Mouse (Mus musculus) lung, embryonic 14.5 days (tissue): Measurements from ENCODE around the gene Selplg. TPM values are rescaled to one million over a fixed set of nuclear protein-coding genes. Genes with fewer than 3 reads are reported as not detected.

Source experiments
- ATAC-seq: fragments of 200-750 bp; cut with Nextera tagmentation; 2 replicates; pipeline ENCODE4 v1.8.0; 2017; ENCODE audit warnings: mild to moderate bottlenecking, moderate TSS enrichment, moderate library complexity; ENCODE audit not compliant: insufficient read depth
- DNase-seq: peaks from one replicate; pipeline ENCODE4 v3.0.0-alpha.2; 2015
- H3K27ac ChIP-seq: fragments of 300-500 bp; sonication (generic); 2 replicates; pipeline ENCODE4 v1.5.1; 2014; ENCODE audit warnings: low read depth, mild to moderate bottlenecking, moderate library complexity
- H3K27me3 ChIP-seq: fragments of 300-500 bp; sonication (generic); 2 replicates; pipeline ENCODE4 v1.6.1; 2014; ENCODE audit warnings: low read length, control low read depth; ENCODE audit not compliant: insufficient read depth
- H3K36me3 ChIP-seq: fragments of 300-500 bp; sonication (generic); 2 replicates; pipeline ENCODE4 v1.6.1; 2014; ENCODE audit warnings: control low read depth; ENCODE audit not compliant: insufficient read depth
- H3K4me1 ChIP-seq: fragments of 300-500 bp; sonication (generic); 2 replicates; pipeline ENCODE4 v1.6.1; 2014; ENCODE audit warnings: antibody characterized with exemption, control low read depth; ENCODE audit not compliant: insufficient read depth
- H3K4me2 ChIP-seq: fragments of 300-500 bp; sonication (generic); 2 replicates; pipeline ENCODE4 v1.6.1; 2014; ENCODE audit warnings: mild to moderate bottlenecking
- H3K4me3 ChIP-seq: fragments of 300-500 bp; sonication (generic); 2 replicates; pipeline ENCODE4 v1.5.1; 2014; ENCODE audit warnings: low read depth, low read length
- H3K9ac ChIP-seq: fragments of 300-500 bp; sonication (generic); 2 replicates; pipeline ENCODE4 v1.6.1; 2014
- H3K9me3 ChIP-seq: fragments of 300-500 bp; sonication (generic); 2 replicates; pipeline ENCODE4 v1.6.1; 2016; ENCODE audit warnings: low read depth, low read length, control low read depth
- CTCF ChIP-seq: IDR thresholded peaks from 2 replicates; pipeline ENCODE4 v1.5.1; 2016; ENCODE audit warnings: antibody characterized with exemption, low read depth
- WGBS: fragments of 180-500 bp; shearing (Covaris S2); extraction: QIAGEN DNeasy Blood & Tissue Kit; methylation state at CpG from one replicate; pipeline ENCODE4 v1.1.7; 2014; 5-methylcytosine and 5-hydroxymethylcytosine counted together
- polyA plus RNA-seq: library from polyadenylated mRNA; unstranded; fragments of >200 nt; fragmentation: Nextera tagmentation; extraction: Ambion mirVana; gene quantifications from 2 replicates; pipeline ENCODE4 v1.2.1, GENCODE M21; 2014

Gene Selplg
- 2.9 and 3.4 TPM in 2 replicates for polyA plus RNA-seq

GRCm38 (mm10) chr5:113832490-113832901 lies at the start of gene Selplg:
Selplg (minus strand) TSS chr5:113832644.
- Histone ChIP-seq H3K4me3 (no peak within 1 kb of the TSS), H3K4me2 (no peak within 1 kb of the TSS), H3K9me3 (no peaks in the 10 kb centered on the region), H3K9ac (no peak within 1 kb of the TSS), H3K4me1 (no peaks in the 10 kb centered on the region), H3K27me3 (no peaks in the 10 kb centered on the region), H3K27ac (no peak within 1 kb of the TSS), H3K36me3 (no peaks in the 10 kb centered on the region)
- TF ChIP-seq CTCF, result no peak
- no peak for ATAC-seq
- DNase-seq, result no peak
- WGBS, result 33% methylated on average over 8 of the region's 8 CpGs

DNA sequence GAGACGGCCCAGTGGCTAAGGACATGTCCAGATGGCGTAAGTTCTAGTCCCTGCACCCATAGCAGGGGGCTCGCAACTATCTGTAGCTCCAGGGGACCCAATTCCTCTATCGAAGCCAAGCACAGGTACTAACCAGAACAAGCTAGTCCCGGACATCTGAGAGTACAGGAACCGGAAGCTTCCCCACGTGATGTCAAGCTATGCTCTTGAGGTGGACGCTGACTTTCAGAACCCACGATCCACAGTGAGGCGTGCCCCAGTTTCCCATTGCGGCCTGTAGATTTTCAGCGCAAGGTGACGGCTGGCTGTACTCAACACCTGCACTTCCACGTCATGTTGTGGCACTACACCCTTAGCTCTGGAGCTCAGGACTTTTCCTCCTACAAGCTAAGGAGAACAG lies 48.7 kb upstream of the Selplg start:
- peaks cover 23% of the 10 kb centered on the region for H3K4me1 ChIP-seq
- no peaks in the 10 kb centered on the region for H3K9me3 ChIP-seq
- 93% methylated on average over 14 of the region's 14 CpGs for WGBS
- ATAC-seq, result no peak
- H3K36me3 ChIP-seq, result peaks cover 47% of the 10 kb centered on the region
- H3K27me3 ChIP-seq, result no peaks in the 10 kb centered on the region
- no peak overlapping the region for H3K9ac ChIP-seq
- no peak for DNase-seq
- no peak for TF ChIP-seq CTCF
- H3K27ac ChIP-seq, result no peak overlapping the region
- H3K4me3 ChIP-seq, result no peak overlapping the region
- no peak overlapping the region for H3K4me2 ChIP-seq

- no peak overlapping the region for H3K27ac ChIP-seq
- WGBS, result 84% methylated on average over 17 of the region's 17 CpGs
- no peaks in the 10 kb centered on the region for H3K9me3 ChIP-seq
- H3K4me3 ChIP-seq, result no peak overlapping the region
- no peak for ATAC-seq
- peaks cover 16% of the 10 kb centered on the region for H3K4me1 ChIP-seq
- no peak overlapping the region for H3K9ac ChIP-seq
- peaks cover 56% of the 10 kb centered on the region for H3K36me3 ChIP-seq
- H3K27me3 ChIP-seq, result no peaks in the 10 kb centered on the region
- DNase-seq, result no peak
- H3K4me2 ChIP-seq, result no peak overlapping the region
- TF ChIP-seq CTCF, result no peak
Measured at GRCm38 (mm10) chr5:113878943-113879617, 46.6 kb upstream of the Selplg start.

GRCm38 (mm10) chr5:113877565-113877964 lies 45.1 kb upstream of the Selplg start:
- no peak for DNase-seq
- H3K4me2 ChIP-seq, result no peak overlapping the region
- ATAC-seq, result no peak
- no peak overlapping the region for H3K4me3 ChIP-seq
- 40% methylated on average over 3 of the region's 3 CpGs for WGBS
- TF ChIP-seq CTCF, result no peak
- H3K9me3 ChIP-seq, result no peaks in the 10 kb centered on the region
- peaks cover 59% of the 10 kb centered on the region for H3K36me3 ChIP-seq
- H3K4me1 ChIP-seq, result peaks cover 16% of the 10 kb centered on the region
- no peaks in the 10 kb centered on the region for H3K27me3 ChIP-seq
- no peak overlapping the region for H3K9ac ChIP-seq
- no peak overlapping the region for H3K27ac ChIP-seq

GRCm38 (mm10) chr5:113876176-113876575 lies 43.7 kb upstream of the Selplg start:
- TF ChIP-seq CTCF, result no peak
- H3K36me3 ChIP-seq, result peaks cover 50% of the 10 kb centered on the region
- no peak for DNase-seq
- WGBS, result 87% methylated on average over 7 of the region's 7 CpGs
- H3K4me2 ChIP-seq, result no peak overlapping the region
- no peak overlapping the region for H3K9ac ChIP-seq
- H3K4me3 ChIP-seq, result no peak overlapping the region
- no peaks in the 10 kb centered on the region for H3K27me3 ChIP-seq
- H3K9me3 ChIP-seq, result no peaks in the 10 kb centered on the region
- no peak overlapping the region for H3K27ac ChIP-seq
- no peak for ATAC-seq
- peaks cover 23% of the 10 kb centered on the region for H3K4me1 ChIP-seq

GRCm38 (mm10) chr5:113875625-113876024 lies 43.2 kb upstream of the Selplg start:
- no peak for TF ChIP-seq CTCF
- Histone ChIP-seq H3K4me2 (no peak overlapping the region), H3K27me3 (no peaks in the 10 kb centered on the region), H3K9me3 (no peaks in the 10 kb centered on the region), H3K4me1 (peaks cover 29% of the 10 kb centered on the region), H3K9ac (no peak overlapping the region), H3K27ac (no peak overlapping the region), H3K36me3 (peaks cover 44% of the 10 kb centered on the region), H3K4me3 (no peak overlapping the region)
- DNase-seq (no peak), ATAC-seq (no peak)
- 87% methylated on average over 4 of the region's 4 CpGs for WGBS

DNA sequence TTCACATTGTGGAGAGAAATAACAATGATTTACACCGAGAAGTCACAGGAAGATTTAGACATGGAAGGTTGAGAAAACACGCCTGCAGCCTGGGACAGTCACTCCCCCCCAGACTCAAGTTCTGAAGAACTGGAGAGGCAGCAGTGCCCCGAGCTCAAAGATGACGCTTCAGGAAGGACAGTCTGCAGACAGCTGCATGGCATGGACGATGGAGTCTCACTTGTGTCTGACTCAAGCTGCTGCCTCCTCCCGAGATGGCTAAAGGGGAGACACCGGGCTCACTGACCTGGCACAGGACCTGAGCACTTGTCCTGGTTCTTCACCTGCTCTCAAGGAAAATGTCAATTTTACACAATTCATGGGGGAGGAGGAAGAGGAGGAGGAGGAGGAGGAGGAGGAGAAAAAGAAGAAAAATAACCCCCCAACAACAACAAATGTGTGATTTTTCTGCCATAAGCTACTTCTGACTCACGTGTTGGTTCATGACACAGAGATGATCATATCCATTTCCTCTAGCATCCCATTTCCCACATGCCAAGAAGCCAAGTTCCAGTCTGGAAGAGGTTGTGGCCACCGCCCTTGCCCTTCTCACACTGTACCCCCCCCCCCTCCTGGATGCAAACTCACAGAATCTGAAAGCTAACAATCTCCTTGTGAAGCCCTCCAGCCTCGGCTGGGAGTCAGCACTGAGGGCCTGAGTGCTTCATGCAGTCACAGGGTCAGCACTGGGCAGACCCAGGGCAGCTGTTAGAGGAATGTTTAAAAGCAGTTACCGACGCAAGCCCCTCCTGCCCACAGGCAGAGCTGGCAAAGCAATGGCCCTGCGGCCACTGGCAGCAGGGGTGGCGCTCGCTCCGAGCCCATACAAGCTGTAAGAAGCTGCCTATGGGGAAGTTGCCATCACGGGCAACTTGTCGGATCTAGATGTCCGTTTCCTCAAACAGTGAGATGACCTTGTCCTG lies 41.9 kb upstream of the Selplg start:
- Histone ChIP-seq H3K4me2 (peak overlapping the region; percentile 51), H3K27ac (peak overlapping the region; percentile 93), H3K9ac (peak overlapping the region; percentile 29), H3K9me3 (no peaks in the 10 kb centered on the region), H3K4me1 (peaks cover 41% of the 10 kb centered on the region), H3K36me3 (peaks cover 31% of the 10 kb centered on the region), H3K4me3 (no peak overlapping the region), H3K27me3 (no peaks in the 10 kb centered on the region)
- no peak for DNase-seq
- 46% methylated on average over 19 of the region's 19 CpGs for WGBS
- TF ChIP-seq CTCF, result no peak
- no peak for ATAC-seq
